Mouse (Mus musculus) cortical plate, adult 2 months (tissue): ENCODE data around the gene Mgrn1.

ENCODE experiments used
- CTCF ChIP-seq: fragments of 200-500 bp; IDR thresholded peaks from 2 replicates; pipeline ENCODE4 v1.5.1; 2011; ENCODE audit warnings: mild to moderate bottlenecking, control low read depth, low read length; ENCODE audit not compliant: insufficient read depth; ENCODE audit errors: extremely low read depth
- POLR2A ChIP-seq: fragments of 200-500 bp; IDR thresholded peaks from 2 replicates; pipeline ENCODE4 v1.6.1; 2011; ENCODE audit warnings: mild to moderate bottlenecking, low read length, control low read depth; ENCODE audit not compliant: insufficient read depth; ENCODE audit errors: extremely low read depth

GRCm38 (mm10) chr16:4971626-4972025 is 85.6 kb downstream of the Mgrn1 start:
- TF ChIP-seq CTCF (no peak), POLR2A (no peak)
